Mouse (Mus musculus) megakaryocyte-erythroid progenitor cell, adult 5-6 weeks (primary cell): ENCODE data around the gene Pdcd2l. TPM values are rescaled to one million over a fixed set of nuclear protein-coding genes. Genes with fewer than 3 reads are reported as not detected.
"Not testable (repeated sequence)": the region's sequence is repeated elsewhere in the genome, so short reads cannot be mapped to it uniquely, and the experiment has no call there.

ENCODE experiments used
- ATAC-seq: replicated peaks from 2 replicates; pipeline ENCODE4 v1.8.0; 2016; ENCODE audit warnings: mild to moderate bottlenecking, inconsistent platforms; ENCODE audit not compliant: severe bottlenecking, poor library complexity, low FRiP score, low TSS enrichment
- total RNA-seq, 2 experiments: library from RNA; stranded (forward) in 1 of 2; stranded (reverse) in 1 of 2; fragments of 200-1000, 215-1000 nt in 1 of 2; fragments of >200 nt in 1 of 2; fragmentation: Nextera tagmentation in 1 of 2; gene quantifications; 2 replicates each; pipeline ENCODE4 v1.2.3; 2014 to 2017

Pdcd2l gene
- total RNA-seq, 2 experiments from 2014 or later = 18.2 to 39.7 TPM

DNA sequence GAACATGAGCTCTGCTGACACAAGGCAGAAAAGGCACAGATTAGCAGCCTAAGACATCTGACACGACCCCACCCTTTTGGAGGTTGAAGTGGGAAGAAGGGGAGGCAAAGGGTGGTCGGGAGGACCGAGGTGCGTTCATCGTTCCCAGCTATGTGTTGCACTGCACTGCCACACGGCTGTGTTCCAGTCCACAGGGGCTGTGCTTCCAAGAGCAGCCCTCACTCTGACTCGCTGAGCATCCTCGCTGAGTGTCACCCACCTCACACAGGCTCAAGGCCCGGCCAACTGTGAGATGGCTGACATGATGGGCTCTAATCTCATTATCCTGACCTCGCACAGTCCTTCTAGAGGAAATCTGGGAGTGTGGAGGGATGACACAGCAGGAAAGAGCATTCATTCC, 20.0 kb upstream of the Pdcd2l start:
- no peak for ATAC-seq

DNA sequence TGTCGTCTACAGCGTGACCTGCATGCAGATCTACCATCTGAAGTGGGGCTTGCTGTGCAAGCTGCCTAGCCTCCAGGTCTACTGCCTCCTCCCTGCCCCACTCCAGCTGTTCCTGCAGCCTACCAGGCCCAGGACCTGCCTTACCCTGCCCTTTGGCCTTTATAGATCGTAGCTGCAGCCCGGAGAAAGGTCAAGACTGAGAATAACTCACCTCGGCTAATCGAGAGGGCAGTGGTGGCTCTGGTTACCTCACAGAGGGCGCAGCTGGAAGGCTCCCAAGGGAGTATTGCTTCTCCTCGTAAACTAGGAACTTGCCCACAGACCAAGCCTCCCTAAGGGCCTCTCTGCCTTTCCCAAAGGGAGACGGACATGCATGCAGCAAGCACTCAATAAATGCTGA, 19.0 kb upstream of the Pdcd2l start:
- no peak for ATAC-seq

DNA sequence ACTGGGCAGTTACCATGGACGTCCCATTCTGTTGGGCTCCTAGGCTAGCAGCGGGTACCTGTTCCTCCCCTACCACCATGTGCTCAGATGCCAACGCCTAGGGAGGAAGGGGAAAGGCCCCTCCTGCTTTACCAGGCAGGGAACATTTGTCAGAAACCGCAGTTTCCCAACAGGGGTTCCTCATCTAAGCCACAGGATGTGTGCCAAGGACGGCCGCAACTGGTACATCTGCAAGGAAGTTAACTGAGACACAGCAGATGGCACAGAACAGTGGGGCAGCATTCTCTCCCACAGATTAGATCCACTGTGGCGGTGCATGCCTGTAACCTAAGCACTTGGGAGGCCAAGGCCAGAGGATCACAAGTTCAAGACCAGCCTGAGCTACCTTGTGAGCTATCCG, 18.2 kb upstream of the Pdcd2l start:
- no peak for ATAC-seq

GRCm38 (mm10) chr7:34213281-34213680, 16.8 kb upstream of the Pdcd2l start:
- ATAC-seq = no peak

GRCm38 (mm10) chr7:34208027-34208745, 11.7 kb upstream of the Pdcd2l start:
- peak; percentile 17; the same call in 1 of the 2 replicates for ATAC-seq

- no peak for ATAC-seq
Measured at GRCm38 (mm10) chr7:34206331-34206730, 9.9 kb upstream of the Pdcd2l start.

- ATAC-seq = not testable (repeated sequence)
Measured at GRCm38 (mm10) chr7:34202147-34202546, 5.7 kb upstream of the Pdcd2l start.

DNA sequence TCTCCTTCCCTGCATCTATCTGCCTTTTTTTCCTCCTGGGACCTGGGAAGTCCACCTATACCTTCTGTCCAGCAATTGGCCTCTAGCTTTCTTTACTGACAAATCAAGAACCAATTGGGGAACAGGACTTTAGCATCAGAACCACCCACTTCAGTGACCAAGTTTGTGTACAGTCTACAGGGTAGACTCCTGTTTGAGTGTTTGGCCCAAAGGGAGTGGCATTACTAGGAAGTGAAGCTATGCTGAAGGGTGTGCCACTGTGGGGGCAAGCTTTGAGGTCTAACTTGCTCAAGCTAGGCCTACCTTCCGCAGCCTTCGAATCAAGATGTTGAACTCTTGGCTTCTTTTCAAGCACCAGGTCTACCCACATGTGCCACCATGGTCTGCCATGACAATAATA, 4.4 kb upstream of the Pdcd2l start:
- no peak for ATAC-seq

- ATAC-seq = peak; percentile 58
Measured at GRCm38 (mm10) chr7:34198346-34198745, 1.9 kb upstream of the Pdcd2l start.

DNA sequence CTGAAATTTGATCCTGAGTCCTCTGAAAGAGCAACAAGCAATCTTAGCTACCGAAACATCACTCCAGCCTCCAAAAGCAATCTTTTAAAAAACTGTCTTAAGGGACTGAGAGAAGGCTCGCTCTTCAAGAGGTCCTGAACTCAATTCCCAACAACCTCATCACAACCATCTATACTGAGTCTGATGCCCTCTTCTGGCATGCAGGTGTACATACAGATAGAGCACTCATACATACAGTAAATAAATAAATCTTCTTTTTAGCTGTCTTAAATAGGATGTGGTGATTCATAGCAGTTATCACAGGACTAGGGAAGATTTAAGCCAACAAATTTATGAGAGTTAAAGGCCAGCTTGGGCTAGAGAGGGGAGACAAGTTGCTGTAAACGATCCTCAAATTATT, 829 bp downstream of the Pdcd2l start:
- 0 out of 2 replicates have a peak, but pooled peaks have one; percentile 27 for ATAC-seq

DNA sequence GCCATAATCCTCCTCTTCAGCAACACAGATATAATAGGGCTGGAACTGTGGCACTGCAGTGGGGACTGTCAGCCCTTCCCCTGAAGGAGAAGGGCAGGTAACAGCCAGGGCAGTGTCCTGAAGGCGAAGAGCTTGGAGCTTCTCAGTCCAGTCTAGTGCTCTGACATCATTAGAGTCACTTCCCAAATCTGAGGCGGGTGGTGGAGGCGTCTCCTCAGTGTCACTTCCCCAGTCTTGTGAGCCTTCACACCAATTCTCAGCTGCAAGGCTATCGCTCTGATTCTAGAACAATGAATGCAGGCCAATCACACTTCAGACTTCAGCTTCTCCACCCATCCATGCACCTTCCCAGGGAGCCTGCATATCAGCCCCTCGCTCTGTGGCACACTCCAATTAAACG, 3.6 kb downstream of the Pdcd2l start:
- no peak for ATAC-seq

DNA sequence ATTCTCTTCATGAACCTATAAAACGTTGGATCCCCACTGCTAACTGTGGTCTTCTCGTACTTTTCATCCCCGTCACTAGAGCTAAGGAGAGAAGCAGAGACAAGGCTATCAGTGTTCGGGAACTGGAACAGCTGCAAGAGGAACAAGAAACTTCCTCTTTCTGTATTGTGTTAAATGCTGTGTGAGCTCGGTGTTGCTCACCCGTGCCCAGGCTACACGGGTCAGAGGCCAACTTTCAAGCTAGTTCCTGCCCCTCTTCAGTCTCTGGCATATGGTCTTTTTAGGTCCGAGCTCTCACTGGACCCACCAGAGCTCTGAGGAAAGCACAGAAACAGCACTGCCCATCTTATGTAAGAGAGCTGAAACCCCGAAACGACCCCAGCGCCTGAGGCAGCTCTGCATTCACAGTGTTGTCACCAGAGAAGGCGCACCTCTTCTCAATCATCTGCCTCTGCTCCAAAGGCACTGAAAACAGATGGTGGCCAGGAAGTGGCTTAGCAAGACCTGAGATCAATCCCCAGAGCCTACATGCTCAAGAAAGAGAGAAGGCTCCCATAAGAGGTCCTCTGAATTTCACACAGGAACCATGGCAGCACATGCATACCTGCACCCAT, 7.0 kb downstream of the Pdcd2l start:
- no peak for ATAC-seq

GRCm38 (mm10) chr7:34183794-34184193, 12.7 kb downstream of the Pdcd2l start:
- ATAC-seq = no peak

GRCm38 (mm10) chr7:34183356-34183755, 13.1 kb downstream of the Pdcd2l start:
- ATAC-seq = no peak

GRCm38 (mm10) chr7:34176241-34176640, 20.2 kb downstream of the Pdcd2l start:
- ATAC-seq = not testable (repeated sequence)

- no peak for ATAC-seq
Measured at GRCm38 (mm10) chr7:34172251-34172650, 24.2 kb downstream of the Pdcd2l start.

- no peak for ATAC-seq
Measured at GRCm38 (mm10) chr7:34169454-34169853, 27.0 kb downstream of the Pdcd2l start, which contains the start of gene Uba2. Gene Uba2, minus strand, starts transcription at chr7:34169599.

GRCm38 (mm10) chr7:34168470-34169251, 27.8 kb downstream of the Pdcd2l start:
- peak; percentile 95 for ATAC-seq

- peak; percentile 66 for ATAC-seq
Measured at GRCm38 (mm10) chr7:34167766-34168469, 28.5 kb downstream of the Pdcd2l start.

DNA sequence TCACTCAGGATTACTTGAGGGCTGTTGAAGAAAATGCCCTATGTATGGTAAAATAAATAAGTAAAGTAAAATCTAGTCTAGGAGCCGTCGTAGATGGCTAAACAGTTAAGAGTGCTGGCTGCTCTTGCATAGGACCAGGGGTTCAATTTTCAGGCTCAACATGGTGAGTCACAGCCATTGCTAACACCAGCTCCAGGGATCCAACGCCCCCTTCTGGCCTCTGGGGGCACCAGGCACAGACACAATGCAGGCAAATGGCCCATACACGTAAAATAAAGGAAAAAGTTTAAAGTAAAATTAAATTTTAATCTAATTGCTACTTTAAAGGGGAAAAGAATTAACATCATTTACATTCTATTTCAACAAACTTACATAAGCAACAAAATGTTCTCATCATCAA, 29.6 kb downstream of the Pdcd2l start:
- ATAC-seq = peak; percentile 85
